Mouse (Mus musculus) heart, postnatal 0 days (tissue): ENCODE results near the gene Mgll. TPM values are rescaled to one million over a fixed set of nuclear protein-coding genes. Genes with fewer than 3 reads are reported as not detected.

Experiments
- ATAC-seq: fragments of 200-750 bp; cut with Nextera tagmentation; 2 replicates; pipeline ENCODE4 v1.8.0; 2017; ENCODE audit warnings: low read depth, moderate number of reproducible peaks, moderate library complexity; ENCODE audit not compliant: insufficient read depth
- DNase-seq: peaks from one replicate; pipeline ENCODE4 v3.0.0-alpha.2; 2016; ENCODE audit warnings: low spot score
- H3K27ac ChIP-seq: fragments of 300-500 bp; sonication (generic); 2 replicates; pipeline ENCODE4 v1.5.1; 2014; ENCODE audit warnings: low read depth, mild to moderate bottlenecking
- H3K27me3 ChIP-seq: fragments of 300-500 bp; sonication (generic); 2 replicates; pipeline ENCODE4 v1.6.1; 2014; ENCODE audit warnings: low read length, mixed read lengths; ENCODE audit not compliant: control insufficient read depth, insufficient read depth
- H3K36me3 ChIP-seq: fragments of 300-500 bp; sonication (generic); replicated peaks from 2 replicates; pipeline ENCODE4 v1.6.1; 2014; ENCODE audit warnings: low read length, mixed read lengths; ENCODE audit not compliant: control insufficient read depth, insufficient read depth
- H3K4me1 ChIP-seq: fragments of 300-500 bp; sonication (generic); 2 replicates; pipeline ENCODE4 v1.6.1; 2014; ENCODE audit warnings: antibody characterized with exemption; ENCODE audit not compliant: control insufficient read depth, insufficient read depth
- H3K4me2 ChIP-seq: fragments of 300-500 bp; sonication (generic); 2 replicates; pipeline ENCODE4 v1.6.1; 2014; ENCODE audit warnings: low read depth, mild to moderate bottlenecking, low read length, moderate library complexity
- H3K4me3 ChIP-seq: fragments of 300-500 bp; sonication (generic); 2 replicates; pipeline ENCODE4 v1.5.1; 2014; ENCODE audit warnings: low read depth, low read length
- H3K9ac ChIP-seq: fragments of 300-500 bp; sonication (generic); replicated peaks from 2 replicates; pipeline ENCODE4 v1.6.1; 2014; ENCODE audit warnings: low read depth, low read length, mixed read lengths
- H3K9me3 ChIP-seq: fragments of 300-500 bp; sonication (generic); replicated peaks from 2 replicates; pipeline ENCODE4 v1.6.1; 2016; ENCODE audit warnings: low read length; ENCODE audit not compliant: control insufficient read depth
- CTCF ChIP-seq: IDR thresholded peaks from 2 replicates; pipeline ENCODE4 v1.5.1; 2016; ENCODE audit warnings: antibody characterized with exemption, control low read depth, low read depth
- EP300 ChIP-seq: IDR thresholded peaks from 2 replicates; pipeline ENCODE4 v1.6.1; 2016; ENCODE audit warnings: antibody characterized with exemption, low read depth
- WGBS: fragments of 180-500 bp; shearing (Covaris S2); extraction: QIAGEN DNeasy Blood & Tissue Kit; methylation state at CpG from one replicate; pipeline ENCODE4 v1.1.7; 2014; 5-methylcytosine and 5-hydroxymethylcytosine counted together
- polyA plus RNA-seq: library from polyadenylated mRNA; unstranded; fragments of >200 nt; fragmentation: Nextera tagmentation; extraction: Ambion mirVana; gene quantifications from 2 replicates; pipeline ENCODE4 v1.2.1, GENCODE M21; 2015
- total RNA-seq: library from RNA; depleted of rRNA; stranded (reverse); fragments of >200 nt; gene quantifications from 2 replicates; pipeline ENCODE4 v1.2.3, GENCODE M21; 2014; ENCODE audit warnings: low replicate concordance

Mgll gene
- total and polyA plus RNA-seq, 2 experiments from 2014 or later, result 134 to 147 TPM

GRCm38 (mm10) chr6:88784691-88785173 is 60.5 kb downstream of the Mgll start:
- Histone ChIP-seq H3K36me3 (no peaks in the 10 kb centered on the region), H3K9me3 (no peaks in the 10 kb centered on the region), H3K27ac (peak overlapping the region; percentile 93), H3K9ac (0 out of 2 replicates have a peak overlapping the region, but pooled peaks have one; percentile 33), H3K4me3 (no peak overlapping the region), H3K4me2 (no peak overlapping the region), H3K27me3 (no peaks in the 10 kb centered on the region), H3K4me1 (peaks cover 54% of the 10 kb centered on the region)
- peak; percentile 83 for DNase-seq
- 20% methylated on average over 7 of the region's 7 CpGs for WGBS
- ATAC-seq, result peak; percentile 71
- TF ChIP-seq CTCF, result 0 out of 2 replicates have a peak, but pooled peaks have one; percentile 30
- peak; percentile 17; the same call in 1 of the 2 replicates for TF ChIP-seq EP300

GRCm38 (mm10) chr6:88785331-88785730 is 61.1 kb downstream of the Mgll start:
- ATAC-seq, result peak; percentile 57

GRCm38 (mm10) chr6:88785781-88786542 is 61.8 kb downstream of the Mgll start:
- Histone ChIP-seq H3K27ac (peak overlapping the region; percentile 93), H3K4me2 (no peak overlapping the region), H3K4me3 (no peak overlapping the region), H3K4me1 (peaks cover 54% of the 10 kb centered on the region), H3K9me3 (no peaks in the 10 kb centered on the region), H3K27me3 (no peaks in the 10 kb centered on the region), H3K36me3 (no peaks in the 10 kb centered on the region), H3K9ac (no peak overlapping the region)
- no peak for TF ChIP-seq EP300
- TF ChIP-seq CTCF, result no peak; the same call in 1 of the 2 replicates
- DNase-seq (no peak), ATAC-seq (no peak)
- 71% methylated on average over 10 of the region's 10 CpGs for WGBS

More at GRCm38 (mm10) chr6:88785331-88785730, 61.1 kb downstream of the Mgll start:
- WGBS, result 16% methylated on average over 5 of the region's 5 CpGs
- Histone ChIP-seq H3K4me1 (peaks cover 54% of the 10 kb centered on the region), H3K9ac (0 out of 2 replicates have a peak overlapping the region, but pooled peaks have one; percentile 33), H3K27me3 (no peaks in the 10 kb centered on the region), H3K4me2 (no peak overlapping the region), H3K9me3 (no peaks in the 10 kb centered on the region), H3K36me3 (no peaks in the 10 kb centered on the region), H3K27ac (peak overlapping the region; percentile 93), H3K4me3 (no peak overlapping the region)
- TF ChIP-seq CTCF (no peak; the same call in 1 of the 2 replicates), EP300 (no peak)
- peak; percentile 84 for DNase-seq

- no peak overlapping the region for H3K9ac ChIP-seq
- peak overlapping the region; percentile 75 for H3K27ac ChIP-seq
- no peak for TF ChIP-seq EP300
- no peak for TF ChIP-seq CTCF
- no peak overlapping the region for H3K4me3 ChIP-seq
- ATAC-seq (no peak; the same call in 1 of the 2 replicates), DNase-seq (no peak)
- no peaks in the 10 kb centered on the region for H3K36me3 ChIP-seq
- peaks cover 57% of the 10 kb centered on the region for H3K4me1 ChIP-seq
- no peak overlapping the region for H3K4me2 ChIP-seq
- no peaks in the 10 kb centered on the region for H3K9me3 ChIP-seq
- 45% methylated on average over 15 of the region's 15 CpGs for WGBS
- H3K27me3 ChIP-seq, result no peaks in the 10 kb centered on the region
Observed at GRCm38 (mm10) chr6:88786732-88787445, 62.7 kb downstream of the Mgll start.

- WGBS, result 64% methylated on average over 14 of the region's 14 CpGs
- no peak for TF ChIP-seq EP300
- TF ChIP-seq CTCF, result no peak
- no peaks in the 10 kb centered on the region for H3K27me3 ChIP-seq
- H3K9ac ChIP-seq, result no peak overlapping the region
- no peaks in the 10 kb centered on the region for H3K36me3 ChIP-seq
- peaks cover 60% of the 10 kb centered on the region for H3K4me1 ChIP-seq
- no peak for DNase-seq
- ATAC-seq, result no peak
- H3K9me3 ChIP-seq, result no peaks in the 10 kb centered on the region
- H3K4me3 ChIP-seq, result no peak overlapping the region
- no peak overlapping the region for H3K4me2 ChIP-seq
- H3K27ac ChIP-seq, result peak overlapping the region; percentile 75
Observed at GRCm38 (mm10) chr6:88787496-88787895, 63.3 kb downstream of the Mgll start.
